Mouse (Mus musculus) mesoderm, embryonic 11.5 days (tissue): ENCODE measurements around the gene Gpc6.
"Not testable (repeated sequence)": the region's sequence is repeated elsewhere in the genome, so short reads cannot be mapped to it uniquely, and the experiment has no call there.

Source experiments
- DNase-seq: peaks from one replicate; pipeline ENCODE4 v3.0.0-alpha.2; 2012; ENCODE audit warnings: low read depth, low spot score

Gene Gpc6

GRCm38 (mm10) chr14:117369331-117369866 is 444.3 kb downstream of the Gpc6 start:
- no peak for DNase-seq

- no peak for DNase-seq
Measured at GRCm38 (mm10) chr14:117376822-117377376, 451.8 kb downstream of the Gpc6 start.

- DNase-seq: no peak
Measured at GRCm38 (mm10) chr14:117379979-117380378, 454.9 kb downstream of the Gpc6 start.

GRCm38 (mm10) chr14:117383188-117383587 is 458.1 kb downstream of the Gpc6 start:
- no peak for DNase-seq

GRCm38 (mm10) chr14:117384096-117384770 is 459.1 kb downstream of the Gpc6 start:
- DNase-seq: no peak

GRCm38 (mm10) chr14:117385731-117386270 is 460.7 kb downstream of the Gpc6 start:
- no peak for DNase-seq

- DNase-seq: no peak
Measured at GRCm38 (mm10) chr14:117390794-117391320, 465.7 kb downstream of the Gpc6 start.

GRCm38 (mm10) chr14:117391412-117391811 is 466.3 kb downstream of the Gpc6 start:
- no peak for DNase-seq

GRCm38 (mm10) chr14:117397165-117397564 is 472.1 kb downstream of the Gpc6 start:
- DNase-seq: no peak

- DNase-seq: peak; percentile 34
Measured at GRCm38 (mm10) chr14:117407824-117408524, 482.9 kb downstream of the Gpc6 start.

- DNase-seq: no peak
Measured at GRCm38 (mm10) chr14:117408525-117408835, 483.4 kb downstream of the Gpc6 start.

- no peak for DNase-seq
Measured at GRCm38 (mm10) chr14:117409778-117410177, 484.7 kb downstream of the Gpc6 start.

GRCm38 (mm10) chr14:117410511-117410910 is 485.4 kb downstream of the Gpc6 start:
- no peak for DNase-seq

GRCm38 (mm10) chr14:117415045-117415444 is 489.9 kb downstream of the Gpc6 start:
- no peak for DNase-seq

- peak; percentile 48 for DNase-seq
Measured at GRCm38 (mm10) chr14:117419561-117420218, 494.6 kb downstream of the Gpc6 start.

- no peak for DNase-seq
Measured at GRCm38 (mm10) chr14:117421170-117421569, 496.1 kb downstream of the Gpc6 start.

GRCm38 (mm10) chr14:117426116-117426515 is 501.0 kb downstream of the Gpc6 start:
- DNase-seq: no peak

GRCm38 (mm10) chr14:117427776-117428175 is 502.7 kb downstream of the Gpc6 start:
- DNase-seq: no peak

GRCm38 (mm10) chr14:117435739-117436138 is 510.6 kb downstream of the Gpc6 start:
- DNase-seq: no peak

- not testable (repeated sequence) for DNase-seq
Measured at GRCm38 (mm10) chr14:117446675-117447231, 521.6 kb downstream of the Gpc6 start.

GRCm38 (mm10) chr14:117451391-117451991 is 526.4 kb downstream of the Gpc6 start:
- no peak for DNase-seq
